ENCODE assay signal across 21 mouse cellular contexts in genomic region chr11:120161245-120161644, GRCm38 (mm10). TPM values are rescaled to one million over a fixed set of nuclear protein-coding genes. Genes with fewer than 3 reads are reported as not detected.
DNase-seq lines count a peak whose midpoint lies in the region; ATAC-seq and TF ChIP-seq lines count a peak whose summit lies in the region.
"Had no signal": no experiment of that assay in that cellular context is flagged by ENCODE, and none has a peak within 500 bp of the region (broad histone marks: within the 10 kb centered on the region; RNA-seq: fewer than 3 reads in every experiment).

No protein-coding gene starts in this region.

- no peak for TF ChIP-seq POLR2A in limb, embryonic 14.5 days (IDR thresholded peaks at IDR 0.05; ENCODE audit: borderline replicate concordance, extremely low read depth, insufficient read depth, insufficient read length)

- no peaks in the 10 kb centered on the region for H3K9me3 ChIP-seq in heart, embryonic 15.5 days (replicated peaks)
- no peaks in the 10 kb centered on the region for H3K9me3 ChIP-seq in heart, embryonic 11.5 days (replicated peaks; ENCODE audit: control insufficient read depth, low read length)
- no peaks in the 10 kb centered on the region for H3K9me3 ChIP-seq in midbrain, embryonic 10.5 days (replicated peaks)
- H3K9me3 ChIP-seq in midbrain, embryonic 15.5 days: no peaks in the 10 kb centered on the region
- no peaks in the 10 kb centered on the region for H3K9me3 ChIP-seq in embryonic facial prominence, embryonic 14.5 days (ENCODE audit: control insufficient read depth, low read length)
- no peaks in the 10 kb centered on the region for H3K9me3 ChIP-seq in limb, embryonic 14.5 days (ENCODE audit: control insufficient read depth, low read length)
- H3K9me3 ChIP-seq: forebrain, embryonic 13.5 days; limb, embryonic 15.5 days; liver, embryonic 15.5 days; neural tube, embryonic 12.5 days had no signal

- H3K4me2 ChIP-seq in heart, embryonic 15.5 days: no peak overlapping the region
- H3K4me2 ChIP-seq in heart, embryonic 11.5 days: no peak overlapping the region
- H3K4me2 ChIP-seq in midbrain, embryonic 15.5 days: no peak overlapping the region
- H3K4me2 ChIP-seq in embryonic facial prominence, embryonic 14.5 days (ENCODE audit: low read depth, low read length): no peak overlapping the region
- no peak overlapping the region for H3K4me2 ChIP-seq in limb, embryonic 14.5 days (replicated peaks; ENCODE audit: low read depth, low read length, severe bottlenecking)
- H3K4me2 ChIP-seq: forebrain, embryonic 13.5 days; limb, embryonic 15.5 days; liver, embryonic 15.5 days; midbrain, embryonic 11.5 days; neural tube, embryonic 12.5 days had no signal

- no peak overlapping the region for H3K4me3 ChIP-seq in heart, embryonic 15.5 days
- H3K4me3 ChIP-seq in heart, embryonic 11.5 days (ENCODE audit: low read depth, low read length): no peak overlapping the region
- no peak overlapping the region for H3K4me3 ChIP-seq in midbrain, embryonic 10.5 days
- no peak overlapping the region for H3K4me3 ChIP-seq in midbrain, embryonic 15.5 days
- H3K4me3 ChIP-seq in embryonic facial prominence, embryonic 14.5 days (ENCODE audit: low read depth, low read length): no peak overlapping the region
- H3K4me3 ChIP-seq in limb, embryonic 14.5 days (replicated peaks; ENCODE audit: low read length): no peak overlapping the region
- H3K4me3 ChIP-seq: forebrain, embryonic 13.5 days; limb, embryonic 15.5 days; liver, embryonic 15.5 days; neural tube, embryonic 12.5 days had no signal

- no peak for DNase-seq in midbrain, embryonic 10.5 days (ENCODE audit: low spot score)
- peak; percentile 64 for DNase-seq in embryonic facial prominence, embryonic 14.5 days (ENCODE audit: low spot score)
- DNase-seq in limb, embryonic 14.5 days (ENCODE audit: low spot score): peak; percentile 42
- DNase-seq in adipocyte (ENCODE audit: low spot score): no peak
- DNase-seq: adrenal gland, adult 8-10 months; cerebellum, adult 9-10 months; gastrocnemius, postnatal 14 days; heart, postnatal 10 days; kidney, adult 11 months; right cerebral cortex, postnatal 14 days; spleen, adult 18-20 months; thymus, postnatal 25 days had no signal

- WGBS in heart, embryonic 15.5 days: 40% methylated on average over 4 of the region's 4 CpGs
- 43% methylated on average over 4 of the region's 4 CpGs for WGBS in heart, embryonic 11.5 days (ENCODE audit: insufficient replicate concordance)
- 36% methylated on average over 4 of the region's 4 CpGs for WGBS in midbrain, embryonic 10.5 days
- 40% methylated on average over 4 of the region's 4 CpGs for WGBS in midbrain, embryonic 15.5 days
- 9% methylated on average over 4 of the region's 4 CpGs for WGBS in embryonic facial prominence, embryonic 14.5 days
- 44% methylated on average over 4 of the region's 4 CpGs for WGBS in limb, embryonic 14.5 days

- no peaks in the 10 kb centered on the region for H3K36me3 ChIP-seq in heart, embryonic 15.5 days
- H3K36me3 ChIP-seq in heart, embryonic 11.5 days (ENCODE audit: control insufficient read depth, insufficient read depth, low read length): no peaks in the 10 kb centered on the region
- no peaks in the 10 kb centered on the region for H3K36me3 ChIP-seq in midbrain, embryonic 10.5 days
- no peaks in the 10 kb centered on the region for H3K36me3 ChIP-seq in midbrain, embryonic 15.5 days (replicated peaks)
- H3K36me3 ChIP-seq in embryonic facial prominence, embryonic 14.5 days (ENCODE audit: control insufficient read depth, insufficient read depth, low read length): no peaks in the 10 kb centered on the region
- H3K36me3 ChIP-seq in limb, embryonic 14.5 days (ENCODE audit: control insufficient read depth, insufficient read depth, low read length): no peaks in the 10 kb centered on the region
- H3K36me3 ChIP-seq: limb, embryonic 15.5 days; liver, embryonic 15.5 days; neural tube, embryonic 12.5 days had no signal

- no peaks in the 10 kb centered on the region for H3K27me3 ChIP-seq in heart, embryonic 15.5 days
- no peaks in the 10 kb centered on the region for H3K27me3 ChIP-seq in heart, embryonic 11.5 days (ENCODE audit: control insufficient read depth, insufficient read depth, low read length)
- no peaks in the 10 kb centered on the region for H3K27me3 ChIP-seq in midbrain, embryonic 10.5 days (ENCODE audit: low read depth, poor library complexity, severe bottlenecking)
- H3K27me3 ChIP-seq in midbrain, embryonic 15.5 days (replicated peaks): no peaks in the 10 kb centered on the region
- no peaks in the 10 kb centered on the region for H3K27me3 ChIP-seq in embryonic facial prominence, embryonic 14.5 days (replicated peaks; ENCODE audit: control insufficient read depth, insufficient read depth, low read length)
- H3K27me3 ChIP-seq in limb, embryonic 14.5 days (ENCODE audit: control insufficient read depth, insufficient read depth, low read length): no peaks in the 10 kb centered on the region
- H3K27me3 ChIP-seq: forebrain, embryonic 13.5 days; liver, embryonic 15.5 days; neural tube, embryonic 12.5 days had no signal

- 0 out of 2 replicates have a peak overlapping the region, but pooled peaks have one; percentile 31 for H3K27ac ChIP-seq in heart, embryonic 15.5 days
- H3K27ac ChIP-seq in heart, embryonic 11.5 days (ENCODE audit: low read depth, low read length): no peak overlapping the region
- peak overlapping the region; percentile 64; the same call in 1 of the 2 replicates for H3K27ac ChIP-seq in midbrain, embryonic 10.5 days (replicated peaks)
- H3K27ac ChIP-seq in midbrain, embryonic 15.5 days: no peak overlapping the region
- no peak overlapping the region for H3K27ac ChIP-seq in embryonic facial prominence, embryonic 14.5 days (replicated peaks; ENCODE audit: low read depth, low read length)
- no peak overlapping the region for H3K27ac ChIP-seq in limb, embryonic 14.5 days (replicated peaks; ENCODE audit: low read depth, low read length)
- H3K27ac ChIP-seq: forebrain, embryonic 13.5 days; limb, embryonic 15.5 days; liver, embryonic 15.5 days; macrophage; neural tube, embryonic 12.5 days had no signal

- peaks cover 52% of the 10 kb centered on the region for H3K4me1 ChIP-seq in heart, embryonic 15.5 days (replicated peaks)
- peaks cover 40% of the 10 kb centered on the region for H3K4me1 ChIP-seq in heart, embryonic 11.5 days (ENCODE audit: control insufficient read depth, insufficient read depth, low read length)
- peaks cover 51% of the 10 kb centered on the region for H3K4me1 ChIP-seq in midbrain, embryonic 10.5 days
- no peaks in the 10 kb centered on the region for H3K4me1 ChIP-seq in midbrain, embryonic 15.5 days
- peaks cover 5% of the 10 kb centered on the region for H3K4me1 ChIP-seq in embryonic facial prominence, embryonic 14.5 days (ENCODE audit: control insufficient read depth, insufficient read depth, low read length)
- peaks cover 17% of the 10 kb centered on the region for H3K4me1 ChIP-seq in limb, embryonic 14.5 days (ENCODE audit: control insufficient read depth, insufficient read depth, low read length)
- H3K4me1 ChIP-seq: forebrain, embryonic 13.5 days had no signal

- H3K9ac ChIP-seq in heart, embryonic 15.5 days: no peak overlapping the region; the same call in 1 of the 2 replicates
- H3K9ac ChIP-seq in heart, embryonic 11.5 days (ENCODE audit: low read depth, low read length): no peak overlapping the region
- H3K9ac ChIP-seq in midbrain, embryonic 15.5 days: no peak overlapping the region
- H3K9ac ChIP-seq in embryonic facial prominence, embryonic 14.5 days (ENCODE audit: low read depth, low read length): peak overlapping the region; percentile 31; the same call in 1 of the 2 replicates
- H3K9ac ChIP-seq in limb, embryonic 14.5 days (ENCODE audit: low read depth, low read length, severe bottlenecking): peak overlapping the region; percentile 21; the same call in 1 of the 2 replicates
- H3K9ac ChIP-seq: forebrain, embryonic 13.5 days; limb, embryonic 15.5 days; liver, embryonic 15.5 days; neural tube, embryonic 12.5 days had no signal

- ATAC-seq in heart, embryonic 15.5 days (replicated peaks; ENCODE audit: insufficient number of reproducible peaks, insufficient read depth, low FRiP score, low read depth): no peak
- ATAC-seq in heart, embryonic 11.5 days (replicated peaks; ENCODE audit: insufficient number of reproducible peaks, low FRiP score, low TSS enrichment): no peak
- ATAC-seq in midbrain, embryonic 15.5 days (replicated peaks): no peak
- peak; percentile 64; the same call in 1 of the 2 replicates for ATAC-seq in embryonic facial prominence, embryonic 14.5 days (ENCODE audit: low read depth)
- ATAC-seq in limb, embryonic 14.5 days (ENCODE audit: low FRiP score, low read depth): peak; percentile 53; the same call in 1 of the 2 replicates
- ATAC-seq: forebrain, embryonic 13.5 days had no signal

RNA-seq across cellular contexts. Expression of gene Slc38a10, which starts 10.1 kb away (rescaled TPM):
- polyA plus RNA-seq in heart, embryonic 15.5 days (2015; fragmentation: Nextera tagmentation; extraction: Ambion mirVana): 77.5 and 91.4 TPM in 2 replicates
- 57.5 and 72.0 TPM in 2 replicates for polyA plus RNA-seq in heart, embryonic 11.5 days (2014; fragmentation: Nextera tagmentation; extraction: Ambion mirVana)
- polyA plus RNA-seq in midbrain, embryonic 10.5 days (2016; fragmentation: Nextera tagmentation; extraction: Ambion mirVana): 87.1 and 97.9 TPM in 2 replicates
- 116 and 125 TPM in 2 replicates for polyA plus RNA-seq in midbrain, embryonic 15.5 days (2015; fragmentation: Nextera tagmentation; extraction: Ambion mirVana)
- polyA plus RNA-seq in embryonic facial prominence, embryonic 14.5 days (2014; fragmentation: Nextera tagmentation; extraction: Ambion mirVana): 78.8 and 86.4 TPM in 2 replicates
- polyA plus RNA-seq in limb, embryonic 14.5 days (2012; rRNA removed): 92.3 and 134 TPM in 2 replicates
- 71.9 and 76.1 TPM in 2 replicates for polyA plus RNA-seq in limb, embryonic 14.5 days (2014; fragmentation: Nextera tagmentation; extraction: Ambion mirVana)

Comparison
In these comparisons a context has a peak if more than half of its experiments do, and no peak if none do; other contexts are left out.
1. H3K27ac ChIP-seq: peak in heart, embryonic 15.5 days (single experiment) and midbrain, embryonic 10.5 days (single experiment); none in heart, embryonic 11.5 days (single experiment), midbrain, embryonic 15.5 days (single experiment), embryonic facial prominence, embryonic 14.5 days (single experiment) and limb, embryonic 14.5 days (single experiment).
2. ATAC-seq: peak in embryonic facial prominence, embryonic 14.5 days (single experiment) and limb, embryonic 14.5 days (single experiment); none in heart, embryonic 15.5 days (single experiment), heart, embryonic 11.5 days (single experiment) and midbrain, embryonic 15.5 days (single experiment).
3. H3K9ac ChIP-seq: peak in embryonic facial prominence, embryonic 14.5 days (single experiment) and limb, embryonic 14.5 days (single experiment); none in heart, embryonic 15.5 days (single experiment), heart, embryonic 11.5 days (single experiment) and midbrain, embryonic 15.5 days (single experiment).
4. DNase-seq: peak in embryonic facial prominence, embryonic 14.5 days (single experiment) and limb, embryonic 14.5 days (single experiment); none in midbrain, embryonic 10.5 days (single experiment) and adipocyte (single experiment).